Mouse (Mus musculus) lung, postnatal 25 days (tissue): ENCODE results near the gene Maml3.

Experiments used
- DNase-seq: peaks from one replicate; pipeline ENCODE4 v3.0.0; 2022; ENCODE audit warnings: low spot score

Gene Maml3

DNA sequence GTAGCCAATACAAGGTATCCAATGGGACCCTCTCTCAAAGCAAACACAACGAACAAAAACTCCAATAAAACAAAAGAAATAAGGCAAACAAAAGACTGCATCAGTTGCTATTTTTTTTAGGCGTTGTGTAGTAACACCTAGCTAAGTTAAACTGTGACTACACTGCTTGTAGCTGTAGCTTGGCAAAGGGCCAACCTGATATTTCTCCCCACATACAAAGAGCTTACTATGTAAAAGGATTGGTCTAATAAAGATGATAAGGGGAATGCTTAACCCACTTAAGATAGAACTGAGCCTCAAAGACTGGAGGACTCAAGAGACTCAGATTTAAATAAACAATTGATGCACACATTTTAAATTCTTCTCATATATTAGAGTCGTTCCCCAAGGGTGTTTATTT, 230.6 kb downstream of the Maml3 start:
- no peak for DNase-seq

DNA sequence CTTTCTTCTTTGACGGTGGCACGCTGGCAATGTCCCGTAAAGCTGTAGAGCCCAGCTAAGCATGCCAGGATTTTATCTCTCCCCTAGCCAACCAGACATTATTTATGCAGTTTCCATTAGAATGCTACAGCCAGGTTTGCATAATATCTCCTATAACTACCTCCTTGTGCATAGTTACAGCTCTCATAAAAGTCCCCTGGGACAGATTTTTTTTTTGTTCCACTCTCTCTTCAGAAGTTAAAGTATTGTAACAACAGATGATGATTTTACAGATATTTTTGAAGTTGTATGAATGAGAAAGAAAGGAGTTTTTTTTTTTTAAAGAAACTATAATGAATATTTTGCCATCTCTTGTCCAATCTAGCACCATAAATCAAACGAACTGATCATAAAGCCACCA, 232.1 kb downstream of the Maml3 start:
- DNase-seq, result no peak

DNA sequence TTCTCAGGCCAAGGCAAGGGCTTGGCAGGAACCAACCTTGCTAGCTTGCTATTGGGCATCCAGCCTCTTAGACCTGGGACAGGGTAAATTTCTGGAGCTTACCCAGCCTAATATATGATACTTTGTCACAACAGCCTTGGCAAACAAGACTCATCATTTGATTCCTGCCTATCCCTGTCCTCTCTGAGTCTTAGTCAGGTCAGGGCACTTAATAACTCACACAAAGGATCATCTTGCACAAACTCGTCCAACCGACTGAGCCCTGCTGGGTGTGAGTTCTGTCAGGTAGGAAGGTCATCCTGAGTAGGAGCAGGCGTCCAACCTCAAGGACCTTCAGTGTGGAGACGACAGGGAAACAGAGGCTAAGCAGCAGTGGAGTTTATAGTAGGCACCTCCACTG, 233.5 kb downstream of the Maml3 start:
- no peak for DNase-seq

GRCm38 (mm10) chr3:51869980-51870379, 234.9 kb downstream of the Maml3 start:
- no peak for DNase-seq

GRCm38 (mm10) chr3:51868857-51869256, 236.0 kb downstream of the Maml3 start:
- peak; percentile 23 for DNase-seq

GRCm38 (mm10) chr3:51866446-51866845, 238.4 kb downstream of the Maml3 start:
- no peak for DNase-seq

GRCm38 (mm10) chr3:51861631-51862030, 243.2 kb downstream of the Maml3 start:
- no peak for DNase-seq

- no peak for DNase-seq
These were observed 244.4 kb downstream of the Maml3 start for GRCm38 (mm10) chr3:51860458-51860857.

DNA sequence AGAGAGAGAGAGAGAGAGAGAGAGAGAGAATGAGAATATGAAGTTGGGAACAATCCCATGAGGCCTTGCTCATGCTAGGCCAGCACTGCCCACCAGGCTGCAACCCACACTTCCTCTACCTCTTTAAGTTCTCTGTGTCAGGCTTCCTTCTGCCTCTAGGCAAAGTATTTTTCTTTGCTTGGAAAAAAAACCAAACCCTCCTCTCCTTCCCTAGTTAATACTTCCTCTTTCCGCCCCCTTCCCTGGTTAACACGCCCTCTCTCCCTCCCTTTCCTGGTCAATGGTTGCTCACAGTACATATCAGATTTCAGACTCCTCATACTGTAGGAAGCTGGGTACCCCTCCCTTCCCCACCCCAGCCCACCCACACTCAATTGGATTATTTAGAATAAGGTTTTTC, 245.7 kb downstream of the Maml3 start:
- DNase-seq, result no peak

GRCm38 (mm10) chr3:51854152-51854551, 250.7 kb downstream of the Maml3 start:
- DNase-seq, result no peak

GRCm38 (mm10) chr3:51853610-51854009, 251.3 kb downstream of the Maml3 start:
- DNase-seq, result no peak

DNA sequence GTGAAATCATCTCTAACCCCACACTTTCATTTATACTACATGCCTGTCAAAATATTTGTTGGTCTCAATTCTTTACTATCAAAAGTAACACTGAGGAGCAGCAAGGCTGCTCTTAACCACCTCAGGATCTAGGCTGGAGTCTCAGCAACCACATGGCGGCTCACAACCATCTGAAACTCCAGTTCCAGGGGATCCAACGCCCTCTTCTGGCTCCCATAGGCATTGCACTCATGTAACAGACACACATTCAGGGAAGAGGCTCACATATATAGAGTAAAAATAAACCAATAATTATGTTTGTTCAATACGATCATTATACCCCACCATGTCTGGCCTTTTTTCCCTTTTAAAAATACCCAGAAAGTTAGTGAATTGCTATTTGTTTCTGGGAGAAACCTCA, 252.2 kb downstream of the Maml3 start:
- no peak for DNase-seq

DNA sequence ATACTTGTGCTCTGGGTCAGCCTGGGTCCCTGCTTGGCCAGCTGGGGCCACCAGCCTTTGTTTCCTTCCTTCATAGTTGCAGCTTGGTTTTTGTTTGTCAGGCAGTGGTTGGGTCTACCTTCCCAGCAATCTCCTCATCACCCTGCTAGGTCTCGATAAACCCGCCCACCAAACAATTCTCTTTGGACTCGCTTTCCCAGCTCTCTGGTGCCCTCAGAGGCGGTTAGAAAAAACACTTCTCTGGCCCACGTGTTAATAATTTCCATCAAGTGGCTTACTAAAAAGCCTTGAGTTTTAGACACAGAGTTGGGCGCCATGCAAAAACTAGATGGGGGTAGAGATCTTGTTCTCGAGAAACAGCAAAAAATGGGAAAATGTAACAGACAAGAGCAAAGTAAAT, 253.3 kb downstream of the Maml3 start:
- DNase-seq, result no peak

GRCm38 (mm10) chr3:51849462-51849861, 255.4 kb downstream of the Maml3 start:
- DNase-seq, result no peak

GRCm38 (mm10) chr3:51847262-51847661, 257.6 kb downstream of the Maml3 start:
- DNase-seq, result no peak

- DNase-seq, result peak; percentile 17
These were observed 260.6 kb downstream of the Maml3 start for GRCm38 (mm10) chr3:51844255-51844654.

DNA sequence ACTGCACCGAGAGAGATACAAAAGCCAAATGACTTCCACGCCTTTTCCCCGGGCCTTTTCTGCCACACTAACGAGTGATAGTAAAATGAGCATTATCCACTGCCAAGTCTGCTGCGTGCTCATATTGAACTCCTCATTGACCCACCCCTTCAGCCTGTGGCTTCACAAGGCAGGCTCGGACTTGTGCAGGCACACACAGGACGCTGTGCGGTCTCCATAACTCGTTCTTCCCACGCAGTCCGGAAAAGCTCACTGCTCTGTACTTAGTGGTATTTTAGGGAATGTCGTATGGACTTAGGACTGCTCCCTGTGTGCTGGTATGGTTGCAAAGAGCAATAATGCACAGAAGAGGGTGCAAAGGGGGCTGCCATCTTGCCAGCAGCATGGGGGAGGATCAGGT, 262.7 kb downstream of the Maml3 start:
- no peak for DNase-seq

DNA sequence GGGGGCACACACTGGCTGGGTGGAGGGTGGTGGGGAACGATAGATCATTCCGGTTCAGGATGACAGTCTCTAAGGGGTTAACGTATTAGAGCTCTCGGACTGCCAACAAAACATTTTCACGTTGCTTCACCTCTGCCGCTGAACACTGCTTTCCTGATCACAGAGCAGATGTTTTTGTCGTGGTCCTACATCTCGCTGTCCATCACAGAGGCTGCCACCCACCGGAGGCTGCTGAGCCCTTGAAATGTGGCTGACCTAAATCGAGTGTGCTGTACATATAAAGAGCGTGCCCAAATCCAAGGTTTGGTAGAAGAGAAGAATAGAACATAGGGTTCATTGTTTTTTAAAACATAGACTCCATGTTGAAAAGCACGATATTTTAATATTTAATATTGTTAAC, 263.3 kb downstream of the Maml3 start:
- DNase-seq, result no peak

DNA sequence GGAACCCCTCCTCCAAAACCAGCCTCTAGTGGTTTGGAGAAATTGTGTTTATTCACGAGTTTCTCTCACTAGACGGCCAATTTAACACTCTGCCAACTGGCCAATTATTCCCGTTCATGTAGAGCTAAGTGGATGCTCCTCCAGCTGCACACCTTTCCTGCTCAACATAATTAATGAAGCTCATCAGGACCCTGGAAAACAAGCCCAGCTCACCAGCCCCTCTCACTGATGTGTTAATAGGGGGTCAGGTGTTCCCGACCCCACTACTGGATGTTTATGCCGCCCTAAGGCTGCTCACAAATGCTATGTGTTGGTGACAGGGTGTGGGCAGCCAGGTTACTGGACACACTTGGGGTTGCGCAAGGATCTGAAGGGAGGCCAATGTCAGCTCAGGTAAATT, 263.7 kb downstream of the Maml3 start:
- no peak for DNase-seq

GRCm38 (mm10) chr3:51840095-51840805, 264.6 kb downstream of the Maml3 start:
- no peak for DNase-seq

DNA sequence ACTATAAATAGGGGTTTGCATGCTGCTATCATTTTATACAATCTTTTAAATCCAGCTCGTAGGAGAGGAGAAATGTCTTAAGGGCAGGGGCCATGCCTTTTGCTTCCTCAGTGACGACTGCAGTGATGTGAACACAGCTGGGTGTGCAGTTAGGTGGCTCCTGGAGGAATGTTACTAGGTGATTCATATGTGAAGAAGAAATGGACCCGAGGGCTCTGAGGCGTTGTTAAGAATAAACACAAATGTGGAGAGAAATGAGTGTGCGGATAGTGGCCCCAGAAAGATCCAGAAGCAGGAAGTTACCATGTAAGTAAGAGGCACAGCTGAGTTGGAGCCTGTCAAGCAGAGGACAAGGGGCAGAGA, 265.5 kb downstream of the Maml3 start:
- no peak for DNase-seq

- no peak for DNase-seq
These were observed 266.1 kb downstream of the Maml3 start for GRCm38 (mm10) chr3:51838696-51839352.

- DNase-seq, result no peak
These were observed 271.9 kb downstream of the Maml3 start for GRCm38 (mm10) chr3:51832985-51833384.

DNA sequence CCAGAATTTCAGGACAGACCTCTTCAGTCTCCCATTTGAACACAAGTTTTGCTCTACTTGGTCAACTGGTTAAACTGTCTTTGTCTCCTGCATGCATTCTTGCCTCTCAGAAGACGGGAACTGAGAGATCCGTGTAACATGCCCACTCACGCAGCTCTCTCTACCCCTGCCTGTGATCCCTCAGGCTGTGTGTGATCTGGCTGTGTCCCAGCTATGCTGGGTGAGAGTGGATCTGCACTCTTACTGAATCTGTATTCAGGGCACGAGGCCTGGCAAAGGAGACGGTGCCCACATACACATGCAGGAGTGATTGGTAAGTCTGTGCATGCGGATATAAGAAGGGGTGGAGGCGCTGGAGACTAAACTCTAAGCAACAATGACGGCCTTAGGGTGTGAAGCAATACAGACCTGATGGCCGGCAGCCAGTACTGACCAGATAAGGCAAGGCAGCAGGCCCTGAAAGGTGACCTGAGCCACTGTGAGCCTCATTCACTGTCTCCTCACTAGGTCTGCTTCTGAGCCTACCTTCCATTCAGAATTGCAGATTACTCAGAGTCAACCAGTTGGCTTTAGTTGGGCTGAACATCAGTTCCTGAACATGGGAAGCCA, 274.0 kb downstream of the Maml3 start:
- no peak for DNase-seq
